Mouse (Mus musculus): ENCODE results near the gene Ptafr.

DNA sequence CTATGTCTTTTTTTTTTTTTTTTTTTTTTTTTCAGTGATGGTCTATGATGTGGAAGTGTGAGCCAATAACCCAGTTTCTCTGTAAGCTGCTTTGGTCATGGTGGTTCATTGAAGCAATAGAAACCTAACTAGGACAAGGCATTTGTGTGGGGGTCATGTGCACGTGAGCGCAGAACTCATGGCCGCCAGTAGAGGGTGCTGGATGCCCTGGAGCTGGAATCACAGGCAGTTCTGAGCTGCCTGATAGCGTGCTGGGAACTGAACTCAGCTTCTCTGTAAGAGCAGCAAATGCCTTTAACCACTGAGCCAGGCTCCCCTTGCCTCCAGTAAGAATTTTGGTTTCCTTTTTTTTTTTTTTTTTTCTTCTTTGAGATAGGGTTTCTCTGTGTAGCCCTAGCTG is 56.3 kb downstream of the Ptafr start:
- TF ChIP-seq CTCF (IDR thresholded peaks at IDR 0.05; ENCODE audit: control insufficient read depth, insufficient read depth, insufficient read length) (no peak), MYOG (IDR thresholded peaks at IDR 0.05; ENCODE audit: control insufficient read depth, extremely low read depth, insufficient read length) (no peak), CEBPB (IDR thresholded peaks at IDR 0.05; ENCODE audit: low read depth) (no peak)
